Mouse (Mus musculus): ENCODE data around the gene Ccdc58. TPM values are rescaled to one million over a fixed set of nuclear protein-coding genes. Genes with fewer than 3 reads are reported as not detected.
"Not testable (repeated sequence)": the region's sequence is repeated elsewhere in the genome, so short reads cannot be mapped to it uniquely, and the experiment has no call there.

Ccdc58 gene
- polyA plus RNA-seq (2015; fragmentation: Nextera tagmentation; extraction: Ambion mirVana), result 79.3 and 91.9 TPM in 2 replicates

DNA sequence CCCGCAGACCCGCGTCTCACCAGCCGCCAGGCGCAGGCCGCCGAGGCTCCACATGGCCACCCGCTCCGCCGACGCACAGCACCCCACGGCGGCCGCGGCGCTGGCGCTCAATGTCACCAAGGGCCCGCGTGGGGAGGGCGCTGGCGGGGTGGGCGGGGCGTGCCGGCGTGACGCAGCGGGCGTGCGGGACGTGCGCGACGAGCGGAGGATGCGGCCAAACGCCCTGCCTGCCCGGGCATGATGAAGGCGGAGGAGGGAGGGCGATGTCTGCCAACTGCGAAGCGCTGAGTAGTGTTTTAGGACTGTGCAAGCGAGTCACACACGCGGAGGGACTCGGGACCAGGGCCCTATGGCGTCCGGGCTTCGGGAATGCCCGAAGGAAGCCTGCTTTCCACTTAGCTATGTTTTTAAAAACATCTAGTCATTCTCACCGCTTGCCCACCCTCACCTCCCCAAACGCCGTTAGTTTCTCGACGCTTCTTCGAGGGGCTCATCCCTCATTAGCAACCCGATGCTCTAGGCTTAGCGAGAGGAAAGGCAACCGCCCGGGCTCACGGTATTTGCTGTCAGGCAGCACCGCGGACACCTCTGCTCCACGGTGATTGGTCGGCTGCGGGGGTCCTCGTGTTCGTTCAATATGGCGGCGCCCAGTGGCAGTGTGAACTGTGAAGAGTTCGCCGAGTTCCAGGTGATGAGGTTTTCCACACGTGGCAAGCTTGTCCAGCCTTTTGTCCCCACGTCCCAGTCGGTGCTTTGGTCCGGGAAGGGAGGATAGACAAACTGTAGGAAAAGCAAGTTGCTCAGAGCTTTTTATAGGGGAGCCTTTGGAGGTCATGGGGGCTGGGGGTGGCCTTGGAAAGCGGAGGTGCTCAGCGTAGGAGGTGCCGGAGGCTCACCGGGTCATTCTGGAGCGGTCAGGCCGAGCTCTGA, at the start of gene Ccdc58, which contains the start of gene Fam162a:
TSS of gene Ccdc58 (plus strand) at position 236 of the 930 bp plus-strand sequence.
TSS of gene Fam162a (minus strand) at position 145 of the 930 bp plus-strand sequence.
- under 1% methylated on average over 81 of the region's 81 CpGs for WGBS
- H3K4me2 ChIP-seq, result peak within 1 kb of the TSS; percentile 63
- peaks cover 31% of the 10 kb centered on the region for H3K4me1 ChIP-seq
- peak within 1 kb of the TSS; percentile 84 for H3K9ac ChIP-seq
- H3K4me3 ChIP-seq (replicated peaks), result peak within 1 kb of the TSS; percentile 87
- H3K27me3 ChIP-seq, result no peaks in the 10 kb centered on the region
- ATAC-seq (replicated peaks; ENCODE audit: low FRiP score), result peak; percentile 97
- no peaks in the 10 kb centered on the region for H3K9me3 ChIP-seq (replicated peaks)
- H3K36me3 ChIP-seq, result peaks cover 10% of the 10 kb centered on the region; the same call in 1 of the 2 replicates
- peak within 1 kb of the TSS; percentile 99 for H3K27ac ChIP-seq

DNA sequence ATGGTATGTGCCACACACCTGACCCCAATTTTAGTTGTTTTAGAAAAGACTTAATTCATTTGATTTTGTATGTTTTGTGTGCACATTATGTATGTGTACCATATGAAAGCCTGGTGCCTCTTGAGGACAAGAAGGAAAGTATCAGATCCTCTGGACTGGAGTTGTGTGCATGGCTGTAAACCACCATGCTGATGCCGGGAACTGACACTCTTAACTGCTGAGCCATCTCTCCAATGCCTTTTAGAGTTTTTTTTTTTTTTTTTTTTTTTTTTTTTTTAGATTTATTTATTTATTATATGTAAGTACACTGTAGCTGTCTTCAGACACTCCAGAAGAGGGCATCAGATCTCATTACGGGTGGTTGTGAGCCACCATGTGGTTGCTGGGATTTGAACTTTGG, 43.4 kb upstream of the Ccdc58 start:
- not testable (repeated sequence) for H3K4me3 ChIP-seq (replicated peaks); H3K27me3 ChIP-seq; H3K4me1 ChIP-seq; H3K4me2 ChIP-seq; H3K9ac ChIP-seq; ATAC-seq (replicated peaks; ENCODE audit: low FRiP score); H3K9me3 ChIP-seq (replicated peaks); H3K27ac ChIP-seq
- WGBS, result 92% methylated on average over 1 of the region's 2 CpGs
- peaks cover 70% of the 10 kb centered on the region for H3K36me3 ChIP-seq

GRCm38 (mm10) chr16:36040640-36041624, 30.6 kb upstream of the Ccdc58 start, which contains the start of gene Wdr5b:
Wdr5b (plus strand) TSS chr16:36041190.
- 2% methylated on average over 39 of the region's 39 CpGs for WGBS
- Histone ChIP-seq H3K9me3 (replicated peaks) (no peaks in the 10 kb centered on the region), H3K4me3 (replicated peaks) (peak within 1 kb of the TSS; percentile 70), H3K4me2 (peak within 1 kb of the TSS; percentile 68), H3K9ac (peak within 1 kb of the TSS; percentile 66), H3K27ac (peak within 1 kb of the TSS; percentile 90), H3K27me3 (no peaks in the 10 kb centered on the region), H3K4me1 (peaks cover 16% of the 10 kb centered on the region), H3K36me3 (peaks cover 46% of the 10 kb centered on the region)
- ATAC-seq (replicated peaks; ENCODE audit: low FRiP score), result peak; percentile 98

DNA sequence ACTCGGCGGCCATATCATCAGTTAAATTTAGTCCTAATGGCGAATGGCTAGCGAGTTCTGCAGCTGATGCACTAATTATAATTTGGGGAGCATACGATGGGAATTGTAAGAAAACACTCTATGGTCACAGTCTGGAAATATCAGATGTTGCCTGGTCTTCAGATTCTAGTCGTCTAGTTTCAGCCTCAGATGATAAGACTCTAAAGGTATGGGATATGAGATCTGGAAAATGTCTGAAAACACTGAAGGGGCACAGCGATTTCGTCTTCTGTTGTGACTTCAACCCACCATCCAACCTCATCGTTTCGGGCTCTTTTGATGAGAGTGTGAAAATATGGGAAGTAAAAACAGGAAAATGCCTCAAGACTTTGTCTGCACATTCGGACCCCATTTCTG, 29.9 kb upstream of the Ccdc58 start:
- Histone ChIP-seq H3K4me3 (replicated peaks) (peak overlapping the region; percentile 70), H3K9ac (peak overlapping the region; percentile 66), H3K9me3 (replicated peaks) (no peaks in the 10 kb centered on the region), H3K4me1 (peaks cover 16% of the 10 kb centered on the region), H3K4me2 (peak overlapping the region; percentile 68), H3K27ac (peak overlapping the region; percentile 90), H3K27me3 (no peaks in the 10 kb centered on the region), H3K36me3 (peaks cover 51% of the 10 kb centered on the region)
- 22% methylated on average over 11 of the region's 11 CpGs for WGBS
- no peak for ATAC-seq (replicated peaks; ENCODE audit: low FRiP score)

- H3K9me3 ChIP-seq (replicated peaks), result no peaks in the 10 kb centered on the region
- peaks cover 58% of the 10 kb centered on the region for H3K36me3 ChIP-seq
- peaks cover 16% of the 10 kb centered on the region for H3K4me1 ChIP-seq
- no peak overlapping the region for H3K4me3 ChIP-seq (replicated peaks)
- ATAC-seq (replicated peaks; ENCODE audit: low FRiP score), result no peak
- 67% methylated on average over 10 of the region's 10 CpGs for WGBS
- H3K27ac ChIP-seq, result no peak overlapping the region
- no peak overlapping the region for H3K9ac ChIP-seq
- H3K4me2 ChIP-seq, result no peak overlapping the region
- H3K27me3 ChIP-seq, result no peaks in the 10 kb centered on the region
Observed at GRCm38 (mm10) chr16:36043073-36043472, 28.4 kb upstream of the Ccdc58 start.

DNA sequence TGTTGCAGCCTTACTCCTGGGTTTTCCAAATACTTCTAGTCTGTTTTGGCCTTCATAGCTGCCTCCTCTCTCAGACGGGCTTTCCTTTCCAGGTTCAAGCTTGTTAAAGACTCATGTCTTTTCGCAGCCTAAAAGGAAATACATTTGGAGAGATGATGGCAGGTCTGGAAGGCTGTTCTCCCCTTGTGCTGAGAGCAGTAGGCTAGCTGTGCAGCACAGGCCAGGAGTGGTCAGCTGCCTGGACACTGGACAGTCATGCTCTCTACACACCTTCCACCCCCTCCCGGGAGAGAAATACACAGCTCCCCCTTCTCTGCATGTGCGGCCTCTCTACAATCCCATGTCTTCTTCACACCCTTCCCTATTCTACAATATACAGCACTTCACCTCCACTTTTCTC, 27.5 kb upstream of the Ccdc58 start:
- 86% methylated on average over 4 of the region's 4 CpGs for WGBS
- H3K4me3 ChIP-seq (replicated peaks), result no peak overlapping the region
- no peaks in the 10 kb centered on the region for H3K27me3 ChIP-seq
- H3K4me2 ChIP-seq, result no peak overlapping the region
- no peak overlapping the region for H3K9ac ChIP-seq
- peaks cover 16% of the 10 kb centered on the region for H3K4me1 ChIP-seq
- peaks cover 67% of the 10 kb centered on the region for H3K36me3 ChIP-seq
- no peaks in the 10 kb centered on the region for H3K9me3 ChIP-seq (replicated peaks)
- H3K27ac ChIP-seq, result no peak overlapping the region
- no peak for ATAC-seq (replicated peaks; ENCODE audit: low FRiP score)

- Histone ChIP-seq H3K4me2 (no peak overlapping the region), H3K4me3 (replicated peaks) (no peak overlapping the region), H3K9me3 (replicated peaks) (no peaks in the 10 kb centered on the region), H3K27ac (no peak overlapping the region), H3K4me1 (peaks cover 5% of the 10 kb centered on the region), H3K9ac (no peak overlapping the region), H3K36me3 (peaks cover 99% of the 10 kb centered on the region), H3K27me3 (no peaks in the 10 kb centered on the region)
- ATAC-seq (replicated peaks; ENCODE audit: low FRiP score), result no peak
- 88% methylated on average over 4 of the region's 4 CpGs for WGBS
Observed at GRCm38 (mm10) chr16:36047538-36047937, 23.9 kb upstream of the Ccdc58 start.

DNA sequence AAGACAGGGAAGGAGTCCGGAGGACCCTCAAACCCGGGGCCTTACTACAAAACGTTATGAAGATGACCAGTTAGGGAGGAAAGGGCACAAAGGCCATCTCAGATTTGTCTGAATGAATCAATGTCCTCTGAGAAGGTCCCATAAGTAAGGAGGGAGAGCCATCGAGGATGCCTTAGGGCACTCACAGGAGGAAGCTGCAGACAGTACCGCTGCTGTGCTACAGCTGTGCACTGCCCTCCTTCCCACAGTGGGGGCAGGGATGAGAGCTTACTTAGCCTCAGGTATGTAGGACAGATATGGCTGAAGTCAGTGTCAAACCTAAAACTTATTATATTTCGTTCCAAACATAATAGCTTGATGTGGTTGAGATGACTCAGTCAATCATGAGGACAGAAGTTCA, 20.0 kb upstream of the Ccdc58 start:
- no peak overlapping the region for H3K4me3 ChIP-seq (replicated peaks)
- no peak for ATAC-seq (replicated peaks; ENCODE audit: low FRiP score)
- H3K36me3 ChIP-seq, result peaks cover 70% of the 10 kb centered on the region
- no peak overlapping the region for H3K27ac ChIP-seq
- H3K4me1 ChIP-seq, result no peaks in the 10 kb centered on the region
- no peaks in the 10 kb centered on the region for H3K27me3 ChIP-seq
- H3K4me2 ChIP-seq, result no peak overlapping the region
- H3K9ac ChIP-seq, result no peak overlapping the region
- WGBS, result 93% methylated on average over 6 of the region's 6 CpGs
- no peaks in the 10 kb centered on the region for H3K9me3 ChIP-seq (replicated peaks)

GRCm38 (mm10) chr16:36053524-36054275, 17.8 kb upstream of the Ccdc58 start:
- no peak overlapping the region for H3K4me3 ChIP-seq (replicated peaks)
- no peak for ATAC-seq (replicated peaks; ENCODE audit: low FRiP score)
- 83% methylated on average over 6 of the region's 6 CpGs for WGBS

DNA sequence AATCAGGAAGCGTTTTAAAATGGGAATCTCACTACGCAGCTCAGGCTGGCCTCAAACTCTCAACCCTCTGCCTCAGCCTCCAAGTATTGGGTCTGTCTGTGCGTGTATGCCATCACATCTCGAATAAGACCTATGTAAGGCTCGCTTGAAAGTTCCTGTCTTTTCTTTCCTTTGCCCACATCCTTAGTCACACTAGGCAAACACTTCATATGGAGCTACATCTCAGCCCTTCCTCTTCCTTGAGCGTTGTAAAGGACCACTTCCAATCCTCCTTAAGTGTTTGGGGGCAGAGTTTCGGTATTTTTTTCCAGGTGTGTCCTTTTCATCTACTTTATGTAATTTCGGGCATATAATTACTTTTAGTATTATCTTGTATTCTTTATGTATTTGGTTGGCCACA, 16.6 kb upstream of the Ccdc58 start:
- peaks cover 36% of the 10 kb centered on the region for H3K36me3 ChIP-seq
- H3K9ac ChIP-seq, result no peak overlapping the region
- H3K4me1 ChIP-seq, result 0 out of 2 replicates have a peak, but pooled peaks cover 2% of the 10 kb centered on the region
- H3K9me3 ChIP-seq (replicated peaks), result no peaks in the 10 kb centered on the region
- no peak overlapping the region for H3K4me2 ChIP-seq
- H3K4me3 ChIP-seq (replicated peaks), result no peak overlapping the region
- no peak for ATAC-seq (replicated peaks; ENCODE audit: low FRiP score)
- H3K27ac ChIP-seq, result no peak overlapping the region
- 98% methylated on average over 8 of the region's 8 CpGs for WGBS
- H3K27me3 ChIP-seq, result no peaks in the 10 kb centered on the region

More at GRCm38 (mm10) chr16:36053524-36054275, 17.8 kb upstream of the Ccdc58 start:
- H3K36me3 ChIP-seq, result peaks cover 48% of the 10 kb centered on the region
- no peak overlapping the region for H3K9ac ChIP-seq
- H3K4me2 ChIP-seq, result no peak overlapping the region
- no peak overlapping the region for H3K27ac ChIP-seq
- H3K27me3 ChIP-seq, result no peaks in the 10 kb centered on the region
- H3K4me1 ChIP-seq, result 0 out of 2 replicates have a peak, but pooled peaks cover 2% of the 10 kb centered on the region
- H3K9me3 ChIP-seq (replicated peaks), result no peaks in the 10 kb centered on the region

DNA sequence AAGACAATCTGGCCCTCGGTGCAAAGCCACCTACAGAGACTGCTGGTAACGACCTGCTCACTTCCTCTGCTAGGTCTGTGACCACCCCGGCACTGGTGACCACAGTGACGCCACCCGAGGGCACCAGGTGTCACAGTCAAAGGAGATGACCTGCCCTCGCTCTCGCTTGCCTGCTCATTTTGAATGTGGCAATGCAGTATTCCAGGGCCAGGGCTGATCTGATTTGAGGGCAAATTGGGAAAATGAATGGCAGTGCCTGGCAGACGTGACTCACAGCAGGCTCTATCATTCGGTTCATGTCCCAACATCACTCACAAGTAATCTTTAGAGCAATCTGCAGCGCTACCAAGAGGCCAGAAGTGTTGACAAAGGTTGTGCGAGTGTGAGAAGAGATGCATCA, 15.1 kb upstream of the Ccdc58 start:
- Histone ChIP-seq H3K27me3 (no peaks in the 10 kb centered on the region), H3K36me3 (peaks cover 21% of the 10 kb centered on the region), H3K9ac (no peak overlapping the region), H3K27ac (no peak overlapping the region), H3K4me3 (replicated peaks) (no peak overlapping the region), H3K4me1 (0 out of 2 replicates have a peak, but pooled peaks cover 2% of the 10 kb centered on the region), H3K4me2 (no peak overlapping the region), H3K9me3 (replicated peaks) (no peaks in the 10 kb centered on the region)
- 90% methylated on average over 11 of the region's 11 CpGs for WGBS
- ATAC-seq (replicated peaks; ENCODE audit: low FRiP score), result no peak
